Mouse (Mus musculus): ENCODE results near the gene Gm47985. TPM values are rescaled to one million over a fixed set of nuclear protein-coding genes. Genes with fewer than 3 reads are reported as not detected.

Gene Gm47985
- polyA plus RNA-seq, 1 experiment = 2.2 TPM

- Histone ChIP-seq H3K36me3 (ENCODE audit: control insufficient read depth, insufficient read depth, low read length) (no peaks in the 10 kb centered on the region), H3K4me1 (ENCODE audit: control insufficient read depth, insufficient read depth, low read length) (no peaks in the 10 kb centered on the region), H3K27ac (ENCODE audit: control insufficient read depth, insufficient read depth, low read depth, low read length) (no peak overlapping the region), H3K4me3 (ENCODE audit: control insufficient read depth, low read depth, low read length) (no peak overlapping the region), H3K27me3 (ENCODE audit: control insufficient read depth, insufficient read depth, low read length) (no peaks in the 10 kb centered on the region)
- TF ChIP-seq CTCF (IDR thresholded peaks at IDR 0.05; ENCODE audit: control insufficient read depth, insufficient read depth, insufficient replicate concordance, low read depth, low read length) (no peak), POLR2A (IDR thresholded peaks at IDR 0.05; ENCODE audit: control insufficient read depth, low read depth, low read length) (no peak)
Measured at GRCm38 (mm10) chr1:151228320-151228989, 46.1 kb downstream of the Gm47985 start.

GRCm38 (mm10) chr1:151232346-151232745, 50.0 kb downstream of the Gm47985 start:
- Histone ChIP-seq H3K4me1 (ENCODE audit: control insufficient read depth, insufficient read depth, low read length) (no peaks in the 10 kb centered on the region), H3K27ac (ENCODE audit: control insufficient read depth, insufficient read depth, low read depth, low read length) (no peak overlapping the region), H3K4me3 (ENCODE audit: control insufficient read depth, low read depth, low read length) (no peak overlapping the region), H3K27me3 (ENCODE audit: control insufficient read depth, insufficient read depth, low read length) (no peaks in the 10 kb centered on the region), H3K36me3 (ENCODE audit: control insufficient read depth, insufficient read depth, low read length) (no peaks in the 10 kb centered on the region)
- TF ChIP-seq POLR2A (IDR thresholded peaks at IDR 0.05; ENCODE audit: control insufficient read depth, low read depth, low read length) = no peak
- no peak for TF ChIP-seq CTCF (IDR thresholded peaks at IDR 0.05; ENCODE audit: control insufficient read depth, insufficient read depth, insufficient replicate concordance, low read depth, low read length)

- H3K4me1 ChIP-seq (ENCODE audit: control insufficient read depth, insufficient read depth, low read length) = no peaks in the 10 kb centered on the region
- H3K27ac ChIP-seq (ENCODE audit: control insufficient read depth, insufficient read depth, low read depth, low read length) = no peak overlapping the region
- TF ChIP-seq CTCF (IDR thresholded peaks at IDR 0.05; ENCODE audit: control insufficient read depth, insufficient read depth, insufficient replicate concordance, low read depth, low read length) (no peak), POLR2A (IDR thresholded peaks at IDR 0.05; ENCODE audit: control insufficient read depth, low read depth, low read length) (no peak)
- no peaks in the 10 kb centered on the region for H3K36me3 ChIP-seq (ENCODE audit: control insufficient read depth, insufficient read depth, low read length)
- H3K27me3 ChIP-seq (ENCODE audit: control insufficient read depth, insufficient read depth, low read length) = no peaks in the 10 kb centered on the region
- no peak overlapping the region for H3K4me3 ChIP-seq (ENCODE audit: control insufficient read depth, low read depth, low read length)
Measured at GRCm38 (mm10) chr1:151233756-151234155, 51.4 kb downstream of the Gm47985 start.

Other genes with a start within 250 kb of the Gm47985 start
- gene Hmcn1, start 189.1 kb upstream of the Gm47985 start, polyA plus RNA-seq (2012; rRNA removed) = 0.84 and 1.8 TPM in 2 replicates
- gene Gm8947, start 9.8 kb downstream of the Gm47985 start, polyA plus RNA-seq (2012; rRNA removed) = 0.17 and 0.26 TPM in 2 replicates
- gene Gm47995, start 15.9 kb downstream of the Gm47985 start, polyA plus RNA-seq (2012; rRNA removed) = 1.3 TPM in 1 of 2 replicates, not detected in the other
- 0.12 TPM in 1 of 2 replicates, not detected in the other for gene 3110040M04Rik, start 21.6 kb downstream of the Gm47985 start, polyA plus RNA-seq (2012; rRNA removed)
- 0.41 TPM in 1 of 2 replicates, not detected in the other for gene Gm47996, start 27.6 kb downstream of the Gm47985 start, polyA plus RNA-seq (2012; rRNA removed)
- 53.7 and 73.0 TPM in 2 replicates for gene Ivns1abp, start 161.9 kb downstream of the Gm47985 start, polyA plus RNA-seq (2012; rRNA removed)
- gene Swt1, start 245.9 kb downstream of the Gm47985 start, polyA plus RNA-seq (2012; rRNA removed) = 21.2 and 29.0 TPM in 2 replicates
- gene Trmt1l, start 246.0 kb downstream of the Gm47985 start, polyA plus RNA-seq (2012; rRNA removed) = 14.0 and 14.7 TPM in 2 replicates